Mouse (Mus musculus): ENCODE data around the gene Lad1.

The Lad1 gene

GRCm38 (mm10) chr1:135882385-135883109, 64.1 kb downstream of the Lad1 start:
- peak; percentile 25 for DNase-seq (ENCODE audit: low spot score)

Measured in left cerebral cortex, adult 11 months (tissue).